Mouse (Mus musculus): ENCODE measurements at regions not wholly inside any gene's neighbourhood (a gene's known extent, or its start where the extent isn't known, plus 50 kb on each side); places are given as distances from the start of the nearest gene placed in this dataset.

DNA sequence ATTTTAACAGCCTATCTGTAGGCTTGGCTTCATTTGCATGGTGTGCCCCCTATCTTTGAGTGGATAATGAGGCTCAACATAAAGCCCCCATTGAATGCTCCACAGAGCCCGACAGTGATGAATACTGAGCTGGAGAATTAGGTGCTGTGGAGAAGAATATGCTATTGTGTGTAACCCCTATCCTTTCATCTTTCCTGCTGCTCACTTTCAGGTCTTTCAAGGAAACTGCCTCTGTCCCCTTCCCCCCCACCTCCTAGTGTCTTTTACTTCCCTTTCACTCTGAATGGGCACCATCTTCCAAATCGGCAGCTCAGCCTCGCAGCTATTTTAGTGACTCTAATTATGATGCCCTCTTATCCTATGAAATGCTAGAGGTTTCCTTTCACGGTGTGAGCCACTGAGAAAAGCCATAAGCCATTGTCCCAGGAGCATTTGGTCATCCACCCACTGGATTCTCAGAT lies 549.8 kb upstream of the Btbd3 start:
- no peak for DNase-seq (ENCODE audit: low spot score)

- no peak for DNase-seq (ENCODE audit: low spot score)
Measured at GRCm38 (mm10) chr2:137705724-137706422, 550.5 kb upstream of the Btbd3 start.

DNA sequence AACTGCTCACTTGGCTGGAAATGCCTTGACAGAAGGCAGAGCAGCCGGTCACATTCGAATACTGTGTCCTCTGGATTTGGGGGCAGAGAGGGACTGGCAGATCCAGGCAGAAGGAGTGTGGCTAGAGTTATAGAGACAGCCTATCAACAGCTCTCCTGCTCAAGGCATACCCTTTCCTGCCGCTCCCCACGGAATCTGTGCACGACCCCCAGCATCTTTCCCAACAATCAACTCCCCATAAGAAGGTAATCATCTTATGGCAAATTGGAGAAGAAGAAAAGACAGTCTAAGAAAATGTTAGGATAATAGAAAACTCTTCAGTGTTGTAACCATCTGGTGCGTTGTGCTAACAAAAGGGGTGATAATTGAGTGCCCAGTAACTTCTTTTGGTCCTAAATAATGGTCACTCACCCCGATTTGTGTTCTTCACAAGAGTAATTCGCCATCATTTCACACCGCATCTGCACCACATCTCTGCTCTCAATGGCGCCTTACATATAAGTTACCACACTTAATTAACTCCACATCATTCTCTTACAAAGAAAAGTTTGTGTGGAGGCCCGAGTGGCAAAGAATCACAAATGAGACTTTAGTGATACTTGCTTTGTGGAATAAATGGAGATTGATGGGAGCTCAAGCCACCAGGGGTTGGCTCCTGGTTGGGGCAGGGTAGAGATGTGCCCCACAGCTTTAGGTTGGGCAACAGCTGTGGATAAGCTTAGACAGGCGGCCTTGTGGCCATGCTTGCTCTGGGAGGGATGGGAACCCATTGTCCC lies 551.2 kb upstream of the Btbd3 start:
- no peak for DNase-seq (ENCODE audit: low spot score)

GRCm38 (mm10) chr2:137704565-137704947 lies 551.8 kb upstream of the Btbd3 start:
- no peak for DNase-seq (ENCODE audit: low spot score)

DNA sequence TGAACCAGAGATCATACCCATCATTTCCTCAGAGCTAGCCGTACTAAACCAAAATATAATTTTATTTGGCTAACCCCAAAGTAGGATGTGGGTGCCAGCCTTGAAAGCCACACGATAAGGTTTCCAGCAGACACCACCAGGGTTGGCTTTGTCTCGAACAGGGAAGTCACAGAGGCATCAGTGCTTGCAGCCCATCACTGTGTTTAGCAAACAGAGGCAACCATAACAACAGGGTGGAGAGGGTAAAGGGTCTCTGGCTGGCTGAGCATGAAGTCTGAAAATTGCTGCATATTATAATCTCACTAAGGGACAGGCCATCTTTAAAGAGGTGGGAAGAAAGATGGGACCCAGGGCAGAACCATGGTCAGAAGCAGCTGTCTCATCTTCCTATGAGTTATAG lies 552.3 kb upstream of the Btbd3 start:
- no peak for DNase-seq (ENCODE audit: low spot score)

DNA sequence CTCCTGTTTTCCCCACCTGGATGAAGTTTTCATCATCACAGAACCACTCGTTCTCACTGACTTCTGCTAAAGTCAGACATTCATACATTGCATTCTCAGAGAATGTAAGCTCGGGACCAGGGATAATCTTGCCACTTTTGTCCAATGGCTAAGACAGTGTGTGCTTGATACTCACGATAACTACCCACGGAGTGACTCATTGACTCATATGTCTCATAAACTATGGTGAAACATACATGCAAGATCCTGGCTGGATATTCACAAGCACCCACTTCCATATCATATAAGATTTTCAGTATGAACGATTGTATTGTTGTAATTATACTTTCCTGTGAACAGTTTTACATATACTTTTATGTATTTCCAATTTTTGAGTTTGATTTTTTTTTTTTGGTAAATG lies 560.5 kb upstream of the Btbd3 start:
- DNase-seq (ENCODE audit: low spot score) = no peak

GRCm38 (mm10) chr2:137694020-137694419 lies 562.3 kb upstream of the Btbd3 start:
- DNase-seq (ENCODE audit: low spot score) = no peak

- DNase-seq (ENCODE audit: low spot score) = no peak
Measured at GRCm38 (mm10) chr2:137687208-137687607, 569.2 kb upstream of the Btbd3 start.

DNA sequence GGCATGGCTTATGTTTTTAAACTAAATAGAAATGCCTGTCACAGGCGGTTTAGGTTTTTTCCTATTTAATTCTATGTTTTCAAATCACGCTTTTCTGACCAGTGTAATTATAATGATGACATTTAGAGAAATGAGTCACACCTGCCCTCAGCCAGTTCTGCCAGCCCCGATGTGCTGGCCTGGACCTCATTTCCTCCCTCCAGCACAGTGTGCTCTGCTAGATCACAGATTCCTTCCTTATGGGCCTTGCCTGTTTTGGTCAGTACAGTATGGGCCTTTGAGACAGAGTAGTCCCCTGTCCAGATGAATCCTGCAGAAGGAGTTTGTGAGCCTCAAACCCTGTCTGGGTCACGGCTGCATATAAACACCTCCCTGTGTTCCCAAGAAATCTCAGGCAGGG lies 569.6 kb upstream of the Btbd3 start:
- DNase-seq (ENCODE audit: low spot score) = no peak

DNA sequence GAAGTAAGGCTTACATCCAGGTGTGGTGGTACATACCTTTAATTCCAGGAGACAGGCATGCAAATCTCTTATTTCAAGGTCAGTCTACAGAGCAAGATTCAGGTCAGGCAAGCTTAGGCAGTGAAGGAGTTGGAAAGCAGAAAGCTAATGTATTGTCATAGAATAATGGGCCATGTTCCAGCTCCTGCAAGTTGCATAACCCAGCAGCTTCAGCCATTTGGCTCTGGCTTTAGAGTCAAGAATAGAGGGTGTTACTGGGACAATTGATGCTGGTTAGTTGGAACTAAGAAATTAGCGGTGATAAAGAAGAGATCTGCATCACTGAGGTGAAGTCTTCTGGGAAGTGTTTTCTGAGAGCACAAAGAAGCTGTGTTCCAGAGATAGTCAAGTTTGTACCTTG lies 565.3 kb upstream of the Jag1 start:
- DNase-seq (ENCODE audit: low spot score) = no peak

GRCm38 (mm10) chr2:137663171-137663570 lies 546.7 kb upstream of the Jag1 start:
- DNase-seq (ENCODE audit: low spot score) = peak; percentile 79

- DNase-seq (ENCODE audit: low spot score) = no peak
Measured at GRCm38 (mm10) chr2:137662216-137662615, 545.8 kb upstream of the Jag1 start.

DNA sequence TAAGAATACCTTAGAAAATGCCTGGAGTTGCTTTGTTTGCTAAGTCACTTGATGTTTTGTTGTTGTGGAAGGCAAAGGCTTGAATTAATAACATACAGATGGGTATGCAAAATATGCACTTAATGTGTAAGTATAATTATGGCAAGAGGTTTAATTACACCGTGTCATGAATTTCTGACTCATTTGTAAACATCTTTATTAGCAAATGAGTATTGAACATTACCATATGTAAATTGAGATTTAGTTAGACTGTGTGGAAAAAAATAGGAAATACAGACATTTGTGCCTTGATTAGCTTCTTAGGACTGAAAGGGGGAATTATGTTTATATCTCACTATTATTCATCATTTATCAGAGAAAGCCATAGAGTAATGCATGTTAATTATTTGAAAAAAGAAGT lies 544.0 kb upstream of the Jag1 start:
- DNase-seq (ENCODE audit: low spot score) = no peak

GRCm38 (mm10) chr2:137654296-137654695 lies 537.9 kb upstream of the Jag1 start:
- no peak for DNase-seq (ENCODE audit: low spot score)

- no peak for DNase-seq (ENCODE audit: low spot score)
Measured at GRCm38 (mm10) chr2:137644160-137644559, 527.7 kb upstream of the Jag1 start.

DNA sequence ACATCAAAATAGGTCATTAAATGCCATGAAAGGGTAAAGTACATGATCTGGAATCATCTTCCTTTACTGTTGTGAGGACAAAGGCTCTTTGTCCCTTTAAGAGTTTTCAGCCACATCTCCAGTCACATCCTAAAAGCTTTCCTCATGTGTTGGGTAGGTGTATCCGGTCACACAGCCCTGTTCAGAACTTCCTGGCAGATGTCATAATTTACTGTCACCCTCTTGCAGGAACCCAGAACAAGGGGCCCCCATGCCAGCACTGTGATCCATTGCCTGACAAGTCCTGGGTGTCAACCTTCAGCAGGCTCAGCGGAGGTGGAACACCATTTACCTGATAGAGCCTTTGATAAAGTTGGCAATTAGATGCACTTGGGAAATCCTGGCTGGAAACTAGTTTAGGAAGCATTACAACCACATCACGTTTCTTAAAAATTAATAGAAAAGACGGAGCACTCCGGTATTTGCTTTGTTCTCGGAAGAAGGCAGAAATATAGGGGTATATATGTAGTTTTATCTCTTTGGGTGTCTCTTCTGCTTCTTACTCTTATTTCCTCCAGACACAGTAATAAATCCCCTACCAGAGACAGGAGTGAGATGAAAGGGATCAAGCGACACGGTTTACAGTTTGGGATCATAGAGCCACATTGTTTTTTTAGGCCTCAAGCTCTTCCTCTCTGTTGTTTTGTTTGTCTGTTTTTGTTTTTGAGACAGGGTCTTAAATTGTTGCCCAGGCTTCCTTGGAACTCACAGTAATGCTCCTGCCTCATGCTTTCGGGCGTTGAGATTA lies 527.0 kb upstream of the Jag1 start:
- no peak for DNase-seq (ENCODE audit: low spot score)

GRCm38 (mm10) chr2:137635019-137635621 lies 518.7 kb upstream of the Jag1 start:
- no peak for DNase-seq (ENCODE audit: low spot score)

DNA sequence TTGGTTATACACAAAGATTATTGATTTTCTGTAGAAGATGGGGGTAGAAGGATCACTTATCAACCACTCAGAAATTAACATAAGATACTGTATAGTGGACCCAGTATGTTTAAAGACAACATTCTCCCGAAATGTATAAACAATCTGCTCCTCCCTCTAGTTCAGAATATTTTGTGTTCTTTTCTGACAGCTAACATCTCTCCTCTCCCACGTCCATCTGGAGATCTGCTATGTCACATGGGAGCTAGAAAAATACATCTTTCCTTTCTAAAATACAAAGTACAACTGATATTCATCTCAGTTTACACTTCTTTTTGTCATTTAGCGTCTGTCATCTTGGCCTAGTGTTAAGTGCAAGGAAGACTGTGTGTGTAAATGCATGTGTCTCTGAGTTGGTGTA lies 500.2 kb upstream of the Jag1 start:
- no peak for DNase-seq (ENCODE audit: low spot score)

- DNase-seq (ENCODE audit: low spot score) = no peak
Measured at GRCm38 (mm10) chr2:137613791-137614190, 497.3 kb upstream of the Jag1 start.

DNA sequence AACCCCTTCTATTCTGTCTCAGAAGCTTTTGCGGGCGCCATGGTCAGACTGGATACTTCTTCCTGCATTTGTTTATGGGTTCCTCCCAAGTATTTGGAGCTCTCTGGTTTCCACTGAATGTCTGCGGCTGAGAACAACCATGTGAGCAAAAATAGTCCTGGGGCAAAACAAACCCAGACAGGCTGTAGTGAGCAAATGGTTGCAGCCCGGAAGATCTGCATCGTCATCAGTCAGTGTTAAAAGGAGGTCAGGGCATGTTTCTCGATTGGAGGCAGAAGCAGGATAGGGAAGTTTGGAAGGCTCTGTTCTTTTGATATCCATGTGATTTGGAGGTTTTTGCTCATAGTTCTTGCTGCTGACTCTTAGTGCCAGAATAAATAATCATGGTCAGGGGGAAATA lies 492.1 kb upstream of the Jag1 start:
- DNase-seq (ENCODE audit: low spot score) = peak; percentile 55

DNA sequence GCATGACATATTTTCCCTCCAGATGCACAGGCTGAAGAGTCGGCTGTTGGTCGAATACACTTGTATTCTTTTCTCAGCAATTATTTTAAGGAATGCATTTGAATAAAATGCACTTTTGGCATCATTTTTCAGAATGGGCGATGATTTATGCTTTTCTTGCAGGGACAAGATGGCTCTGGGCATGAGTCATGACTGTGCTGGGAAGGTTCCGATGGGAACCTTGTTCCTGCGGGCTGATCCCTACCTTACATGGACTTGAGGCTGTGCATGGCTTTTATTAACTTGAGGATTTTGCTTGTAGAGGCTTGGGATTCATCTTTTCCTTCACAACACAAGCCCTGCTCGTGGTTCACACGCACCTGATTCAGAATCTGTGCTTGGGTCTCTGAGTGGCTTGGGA lies 481.7 kb upstream of the Jag1 start:
- no peak for DNase-seq (ENCODE audit: low spot score)

- DNase-seq (ENCODE audit: low spot score) = no peak
Measured at GRCm38 (mm10) chr2:137594509-137594908, 478.1 kb upstream of the Jag1 start.

Data from heart, adult 8-10 months (tissue).